Mouse (Mus musculus) frontal cortex, postnatal 36 days (tissue): ENCODE measurements at regions not wholly inside any gene's neighbourhood (a gene's known extent, or its start where the extent isn't known, plus 50 kb on each side); places are given as distances from the start of the nearest gene placed in this dataset.
A peak's percentile ranks its signal among the peaks of the same experiment; 100 is the strongest.

ENCODE experiments used
- DNase-seq, 2 experiments: peaks; one replicate each; pipeline ENCODE4 v3.0.0; 2022; ENCODE audit warnings: low spot score in 2 of 2

GRCm38 (mm10) chr4:9132982-9133625, 894.3 kb upstream of the Car8 start:
- DNase-seq, result peak; percentile 9 to 13

- DNase-seq, result no peak
Measured at GRCm38 (mm10) chr4:9132356-9132755, 893.5 kb upstream of the Car8 start.

GRCm38 (mm10) chr4:9131610-9132009, 892.8 kb upstream of the Car8 start:
- DNase-seq, result no peak

- peak in 1 of 2 experiments; percentile 20 for DNase-seq
Measured at GRCm38 (mm10) chr4:9125236-9125963, 886.6 kb upstream of the Car8 start.

GRCm38 (mm10) chr4:9124586-9125232, 885.9 kb upstream of the Car8 start:
- no peak for DNase-seq

- DNase-seq, result no peak
Measured at GRCm38 (mm10) chr4:9124109-9124508, 885.3 kb upstream of the Car8 start.

- no peak for DNase-seq
Measured at GRCm38 (mm10) chr4:9123396-9124031, 884.7 kb upstream of the Car8 start.

GRCm38 (mm10) chr4:9122639-9123286, 883.9 kb upstream of the Car8 start:
- DNase-seq, result no peak

GRCm38 (mm10) chr4:9116955-9117647, 878.3 kb upstream of the Car8 start:
- no peak for DNase-seq

GRCm38 (mm10) chr4:9115874-9116273, 877.0 kb upstream of the Car8 start:
- no peak for DNase-seq

GRCm38 (mm10) chr4:9113982-9114381, 875.1 kb upstream of the Car8 start:
- DNase-seq, result no peak

- no peak for DNase-seq
Measured at GRCm38 (mm10) chr4:9110355-9110754, 871.5 kb upstream of the Car8 start.

GRCm38 (mm10) chr4:9107295-9107694, 868.5 kb upstream of the Car8 start:
- peak; percentile 28 to 35 for DNase-seq

GRCm38 (mm10) chr4:9106778-9107177, 867.9 kb upstream of the Car8 start:
- DNase-seq, result no peak

GRCm38 (mm10) chr4:9104657-9105056, 865.8 kb upstream of the Car8 start:
- no peak for DNase-seq

- DNase-seq, result no peak
Measured at GRCm38 (mm10) chr4:9103958-9104357, 865.1 kb upstream of the Car8 start.

- peak; percentile 90 for DNase-seq
Measured at GRCm38 (mm10) chr4:9096809-9097700, 858.2 kb upstream of the Car8 start.

- DNase-seq, result no peak
Measured at GRCm38 (mm10) chr4:9096274-9096673, 857.4 kb upstream of the Car8 start.

GRCm38 (mm10) chr4:9095646-9096045, 856.8 kb upstream of the Car8 start:
- DNase-seq, result no peak

- DNase-seq, result no peak
Measured at GRCm38 (mm10) chr4:9094522-9094921, 855.7 kb upstream of the Car8 start.
